Mouse (Mus musculus) stomach, postnatal 0 days (tissue): ENCODE measurements around the gene Pecr. TPM values are rescaled to one million over a fixed set of nuclear protein-coding genes. Genes with fewer than 3 reads are reported as not detected.
A peak's percentile ranks its signal among the peaks of the same experiment; 100 is the strongest.
"Not testable (repeated sequence)": the region's sequence is repeated elsewhere in the genome, so short reads cannot be mapped to it uniquely, and the experiment has no call there.

ENCODE experiments used
- ATAC-seq: fragments of 200-750 bp; cut with Nextera tagmentation; 2 replicates; pipeline ENCODE4 v1.8.0; 2017; ENCODE audit not compliant: low FRiP score, low TSS enrichment
- DNase-seq: peaks from one replicate; pipeline ENCODE4 v3.0.0-alpha.2; 2016; ENCODE audit warnings: low spot score
- H3K27ac ChIP-seq: fragments of 300-500 bp; sonication (generic); replicated peaks from 2 replicates; pipeline ENCODE4 v1.5.1; 2014; ENCODE audit warnings: mild to moderate bottlenecking, control low read depth
- H3K27me3 ChIP-seq: fragments of 300-500 bp; sonication (generic); 2 replicates; pipeline ENCODE4 v1.6.1; 2014; ENCODE audit warnings: low read length; ENCODE audit not compliant: control insufficient read depth, insufficient read depth
- H3K36me3 ChIP-seq: fragments of 300-500 bp; sonication (generic); 2 replicates; pipeline ENCODE4 v1.6.1; 2014; ENCODE audit warnings: low read length, mixed read lengths; ENCODE audit not compliant: control insufficient read depth, insufficient read depth
- H3K4me1 ChIP-seq: fragments of 300-500 bp; sonication (generic); replicated peaks from 2 replicates; pipeline ENCODE4 v1.6.1; 2014; ENCODE audit warnings: antibody characterized with exemption; ENCODE audit not compliant: control insufficient read depth, insufficient read depth
- H3K4me2 ChIP-seq: fragments of 300-500 bp; sonication (generic); replicated peaks from 2 replicates; pipeline ENCODE4 v1.6.1; 2014; ENCODE audit warnings: low read depth, mild to moderate bottlenecking, control low read depth, moderate library complexity
- H3K4me3 ChIP-seq: fragments of 300-500 bp; sonication (generic); 2 replicates; pipeline ENCODE4 v1.5.1; 2014; ENCODE audit warnings: low read depth, low read length, control low read depth
- H3K9ac ChIP-seq: fragments of 300-500 bp; sonication (generic); 2 replicates; pipeline ENCODE4 v1.6.1; 2014; ENCODE audit warnings: mild to moderate bottlenecking, low read length, control low read depth, mixed read lengths
- H3K9me3 ChIP-seq: fragments of 300-500 bp; sonication (generic); 2 replicates; pipeline ENCODE4 v1.6.1; 2016; ENCODE audit warnings: low read length; ENCODE audit not compliant: control insufficient read depth
- CTCF ChIP-seq: IDR thresholded peaks from 2 replicates; pipeline ENCODE4 v1.5.1; 2016; ENCODE audit warnings: antibody characterized with exemption, low read depth, mild to moderate bottlenecking, moderate library complexity
- EP300 ChIP-seq: optimal IDR thresholded peaks from 2 replicates; pipeline ENCODE3; 2016; ENCODE audit warnings: antibody characterized with exemption
- WGBS: fragments of 180-500 bp; shearing (Covaris S2); extraction: QIAGEN DNeasy Blood & Tissue Kit; methylation state at CpG from one replicate; pipeline ENCODE4 v1.1.7; 2014; 5-methylcytosine and 5-hydroxymethylcytosine counted together
- polyA plus RNA-seq: library from polyadenylated mRNA; unstranded; fragments of >200 nt; fragmentation: Nextera tagmentation; extraction: Ambion mirVana; gene quantifications from 2 replicates; pipeline ENCODE4 v1.2.1, GENCODE M21; 2015

Gene Pecr
- polyA plus RNA-seq, 1 experiment from 2014 or later: 44.8 TPM

- Histone ChIP-seq H3K27me3 (no peaks in the 10 kb centered on the region), H3K36me3 (no peaks in the 10 kb centered on the region), H3K9me3 (no peaks in the 10 kb centered on the region), H3K4me3 (no peak overlapping the region), H3K9ac (no peak overlapping the region), H3K27ac (peak overlapping the region; percentile 56), H3K4me2 (peak overlapping the region; percentile 59), H3K4me1 (0 out of 2 replicates have a peak, but pooled peaks cover 4% of the 10 kb centered on the region)
- WGBS: 16% methylated on average over 11 of the region's 11 CpGs
- TF ChIP-seq CTCF (no peak), EP300 (no peak)
- ATAC-seq (no peak), DNase-seq (no peak)
These were observed 28.3 kb downstream of the Pecr start for GRCm38 (mm10) chr1:72255854-72256175.

- peak overlapping the region; percentile 42 for H3K4me3 ChIP-seq
- no peaks in the 10 kb centered on the region for H3K9me3 ChIP-seq
- DNase-seq (peak; percentile 66), ATAC-seq (peak; percentile 91)
- peak overlapping the region; percentile 93 for H3K27ac ChIP-seq
- 0 out of 2 replicates have a peak, but pooled peaks cover 4% of the 10 kb centered on the region for H3K4me1 ChIP-seq
- no peaks in the 10 kb centered on the region for H3K36me3 ChIP-seq
- 2% methylated on average over 15 of the region's 15 CpGs for WGBS
- H3K4me2 ChIP-seq: peak overlapping the region; percentile 59
- TF ChIP-seq EP300: no peak
- peak; percentile 30 for TF ChIP-seq CTCF
- H3K9ac ChIP-seq: peak overlapping the region; percentile 71; the same call in 1 of the 2 replicates
- no peaks in the 10 kb centered on the region for H3K27me3 ChIP-seq
These were observed 28.9 kb downstream of the Pecr start for GRCm38 (mm10) chr1:72255062-72255853.

GRCm38 (mm10) chr1:72254545-72255061, 29.5 kb downstream of the Pecr start:
- Histone ChIP-seq H3K36me3 (no peaks in the 10 kb centered on the region), H3K27me3 (no peaks in the 10 kb centered on the region), H3K4me3 (peak overlapping the region; percentile 42), H3K9me3 (no peaks in the 10 kb centered on the region), H3K9ac (peak overlapping the region; percentile 71), H3K4me1 (0 out of 2 replicates have a peak, but pooled peaks cover 4% of the 10 kb centered on the region), H3K27ac (peak overlapping the region; percentile 93), H3K4me2 (peak overlapping the region; percentile 59)
- peak; percentile 92 for DNase-seq
- peak; percentile 89 for ATAC-seq
- WGBS: 1% methylated on average over 35 of the region's 35 CpGs
- TF ChIP-seq CTCF (peak; percentile 43), EP300 (no peak)

GRCm38 (mm10) chr1:72253881-72254491, 30.1 kb downstream of the Pecr start:
- Histone ChIP-seq H3K27ac (peak overlapping the region; percentile 18; the same call in 1 of the 2 replicates), H3K4me2 (peak overlapping the region; percentile 59), H3K27me3 (no peaks in the 10 kb centered on the region), H3K36me3 (no peaks in the 10 kb centered on the region), H3K9me3 (no peaks in the 10 kb centered on the region), H3K4me1 (0 out of 2 replicates have a peak, but pooled peaks cover 4% of the 10 kb centered on the region), H3K4me3 (peak overlapping the region; percentile 42), H3K9ac (peak overlapping the region; percentile 71)
- 28% methylated on average over 11 of the region's 11 CpGs for WGBS
- DNase-seq (no peak), ATAC-seq (no peak)
- no peak for TF ChIP-seq EP300
- TF ChIP-seq CTCF: no peak

GRCm38 (mm10) chr1:72251806-72252205, 32.3 kb downstream of the Pecr start:
- Histone ChIP-seq H3K27ac (no peak overlapping the region), H3K9me3 (no peaks in the 10 kb centered on the region), H3K4me3 (no peak overlapping the region), H3K4me1 (0 out of 2 replicates have a peak, but pooled peaks cover 4% of the 10 kb centered on the region), H3K27me3 (no peaks in the 10 kb centered on the region), H3K9ac (no peak overlapping the region), H3K36me3 (no peaks in the 10 kb centered on the region), H3K4me2 (no peak overlapping the region)
- ATAC-seq (no peak), DNase-seq (no peak)
- WGBS: 88% methylated on average over 1 of the region's 1 CpGs
- TF ChIP-seq CTCF (no peak), EP300 (no peak)

GRCm38 (mm10) chr1:72248226-72248737, 35.8 kb downstream of the Pecr start:
- not testable (repeated sequence) for H3K27ac ChIP-seq, H3K4me3 ChIP-seq, ATAC-seq, H3K27me3 ChIP-seq, H3K9ac ChIP-seq, H3K36me3 ChIP-seq, H3K4me2 ChIP-seq, H3K4me1 ChIP-seq, H3K9me3 ChIP-seq, DNase-seq
- 48% methylated on average over 9 of the region's 9 CpGs for WGBS
